Mouse (Mus musculus) thymus, postnatal 14 days (tissue): ENCODE measurements at regions not wholly inside any gene's neighbourhood (a gene's known extent, or its start where the extent isn't known, plus 50 kb on each side); places are given as distances from the start of the nearest gene placed in this dataset.

Source experiments
- DNase-seq: peaks from one replicate; pipeline ENCODE4 v3.0.0; 2021

DNA sequence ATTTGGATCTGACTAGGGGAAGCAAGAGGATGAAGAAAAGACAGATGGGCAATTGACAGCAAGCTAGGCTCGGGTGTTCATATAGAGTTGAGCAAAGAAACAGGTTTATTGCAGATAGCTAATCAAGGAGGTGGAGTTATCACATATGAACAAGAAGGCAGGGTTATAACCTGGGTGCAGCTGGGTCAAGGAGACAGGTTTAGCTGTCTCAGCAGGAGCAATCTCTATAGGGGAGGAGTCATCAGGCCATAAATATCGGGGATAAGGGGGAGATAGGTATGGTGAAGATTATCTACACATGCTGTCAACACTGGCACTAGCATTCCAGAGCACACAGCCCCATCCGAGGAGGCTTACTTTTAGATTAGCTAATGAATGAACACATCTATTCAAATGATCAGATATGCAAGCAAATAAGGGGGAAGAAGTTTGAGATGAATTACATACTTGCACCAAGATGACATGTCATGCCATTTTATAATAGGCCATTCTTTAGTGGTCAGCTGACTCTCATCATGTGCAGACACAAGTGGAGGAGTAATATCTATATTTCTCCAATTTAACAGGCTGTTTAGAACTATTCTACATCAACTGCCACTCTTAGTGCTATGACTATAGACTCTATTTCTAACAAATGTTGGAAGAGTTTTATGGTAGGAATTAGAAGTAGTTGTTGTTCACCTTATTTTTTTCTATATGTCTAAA, 76.9 kb downstream of the Lhx9 start:
- DNase-seq: no peak

DNA sequence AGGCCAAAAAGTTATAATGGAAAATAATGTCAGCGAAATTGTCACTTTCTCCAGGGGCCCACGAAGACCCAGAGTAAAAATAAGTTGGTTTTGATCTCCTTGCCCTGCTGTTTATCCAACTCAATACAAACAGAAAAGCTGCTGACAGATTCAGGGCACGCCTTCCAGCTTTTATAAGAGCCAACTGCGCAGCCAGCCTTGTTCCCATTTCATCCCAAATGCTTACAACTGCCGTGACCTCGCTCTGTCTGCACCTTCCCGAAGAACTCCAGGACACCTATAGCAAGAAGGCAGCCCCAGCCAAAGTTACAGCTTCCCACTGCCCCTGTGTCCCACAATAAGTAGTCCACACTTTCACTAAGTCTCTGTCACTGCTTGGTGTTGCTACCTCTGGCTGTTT, 85.5 kb downstream of the Lhx9 start:
- no peak for DNase-seq

DNA sequence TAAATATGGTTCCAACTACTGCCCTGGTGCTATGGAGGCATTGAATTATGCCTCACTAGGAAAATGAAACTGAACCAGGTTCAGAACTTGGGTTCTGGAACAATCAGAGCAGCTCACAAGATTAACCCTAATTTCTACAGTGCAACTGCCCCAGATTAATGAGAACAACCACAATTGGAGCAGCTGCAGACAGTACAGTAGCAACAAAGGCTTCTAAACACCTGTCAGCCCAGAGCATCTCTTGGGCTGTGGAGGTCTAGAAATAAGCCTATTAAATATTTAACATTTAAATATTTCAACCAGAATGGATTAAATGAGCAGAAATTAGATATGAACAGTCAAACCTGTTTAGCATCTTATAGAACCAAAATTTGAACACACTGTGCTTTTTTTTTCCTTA, 90.6 kb downstream of the Lhx9 start:
- no peak for DNase-seq

DNA sequence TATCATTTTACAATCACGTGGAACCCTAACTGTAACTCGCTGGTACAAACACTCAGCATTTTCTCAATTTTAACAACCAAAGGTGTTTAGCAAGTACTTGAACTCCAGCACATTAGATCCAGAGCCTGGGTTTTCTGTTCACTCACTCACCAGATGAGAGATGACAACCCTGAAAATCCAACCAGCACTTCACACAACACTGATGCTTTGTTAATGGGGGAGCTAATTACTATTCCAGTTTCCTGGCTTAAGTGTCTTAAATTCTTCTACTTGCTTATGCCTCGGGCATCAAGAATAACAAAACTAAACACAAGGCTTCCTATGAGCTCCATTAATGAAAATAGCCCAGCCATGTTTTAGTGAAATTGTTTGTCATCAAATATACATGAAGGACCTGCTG, 113.4 kb upstream of the Nek7 start:
- no peak for DNase-seq

DNA sequence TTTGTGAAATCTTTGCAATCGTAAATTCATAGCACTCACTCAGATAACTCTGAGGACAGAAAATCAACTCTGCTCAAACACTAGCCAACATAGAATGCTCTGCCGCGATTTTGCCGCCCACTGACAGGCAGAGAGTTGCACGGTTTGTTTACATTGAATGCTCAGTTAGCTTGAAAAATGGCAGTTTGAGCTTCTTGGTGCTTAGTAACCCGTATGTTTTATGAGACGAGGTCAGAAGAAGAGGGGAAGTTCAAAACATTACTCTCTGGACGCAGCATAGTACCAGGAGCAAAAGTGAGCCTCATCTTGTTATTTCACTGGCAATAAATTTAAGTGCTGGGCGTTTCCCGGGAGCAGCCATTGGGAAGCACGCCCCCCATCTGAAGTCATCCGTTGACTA, 111.1 kb upstream of the Nek7 start:
- DNase-seq: no peak

DNA sequence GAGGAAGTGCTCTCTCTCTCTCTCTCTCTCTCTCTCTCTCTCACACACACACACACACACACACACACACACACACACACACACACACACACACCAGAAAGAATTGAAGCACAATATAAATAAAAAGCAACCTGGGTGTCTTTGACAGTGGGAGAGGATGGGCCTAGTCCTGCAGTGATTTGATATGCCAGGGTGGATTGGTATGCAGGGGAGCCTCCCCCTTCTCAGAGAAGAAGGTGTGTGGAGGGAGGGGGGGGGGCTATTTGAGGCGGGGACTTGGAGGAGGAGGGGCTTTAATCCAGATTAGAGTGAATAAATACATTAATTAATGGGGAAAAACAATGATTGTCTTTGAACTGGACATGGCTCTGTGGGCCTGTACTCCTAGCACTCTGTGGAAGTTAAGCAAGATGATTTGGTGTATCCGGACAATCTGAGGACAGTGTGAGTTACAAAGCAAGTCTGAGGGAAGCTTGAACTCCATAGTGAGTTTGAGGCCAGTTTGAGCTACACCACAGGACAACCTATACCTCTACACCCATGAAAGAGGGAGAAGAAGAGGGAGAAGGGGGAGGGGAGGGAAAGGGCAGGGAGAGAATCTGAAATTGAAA, 109.3 kb upstream of the Nek7 start:
- no peak for DNase-seq

DNA sequence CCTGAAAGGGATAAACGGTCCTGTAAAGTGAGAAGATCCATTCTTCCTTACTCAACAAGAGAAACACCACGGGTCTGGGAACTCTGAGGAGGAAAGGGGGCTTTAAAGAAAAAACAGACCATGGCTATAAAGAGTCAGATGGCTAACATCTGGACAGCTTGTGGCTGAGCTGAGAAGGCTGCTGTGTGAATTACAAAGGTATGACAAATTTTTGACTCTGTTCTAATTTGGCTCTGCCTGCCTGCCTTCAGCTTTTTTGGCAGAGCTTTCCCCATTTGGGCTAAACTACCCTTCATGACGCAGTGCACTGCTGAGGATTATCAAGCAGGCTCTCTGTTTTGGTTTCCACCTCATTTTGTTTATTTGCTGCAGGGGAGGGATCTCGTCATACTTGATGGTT, 100.8 kb upstream of the Nek7 start:
- DNase-seq: no peak

DNA sequence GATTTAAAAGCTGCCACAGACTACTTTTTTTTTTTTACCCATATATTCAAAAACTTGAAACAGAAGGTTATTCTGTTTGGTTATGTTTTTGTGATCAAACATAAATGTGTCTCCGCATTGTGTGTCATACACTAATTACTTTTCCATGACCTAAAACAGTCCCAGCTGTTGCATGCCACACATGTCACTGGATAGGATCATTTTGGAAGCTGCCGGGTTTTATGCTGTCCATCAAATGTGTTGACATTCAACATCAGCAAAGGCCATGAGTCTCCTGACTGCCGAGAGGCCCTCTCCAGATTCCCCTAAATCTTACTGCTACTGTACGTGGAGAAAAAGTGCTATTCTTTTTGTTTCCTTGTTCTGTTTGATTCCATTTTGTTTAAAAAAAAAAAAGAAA, 99.4 kb upstream of the Nek7 start:
- no peak for DNase-seq

DNA sequence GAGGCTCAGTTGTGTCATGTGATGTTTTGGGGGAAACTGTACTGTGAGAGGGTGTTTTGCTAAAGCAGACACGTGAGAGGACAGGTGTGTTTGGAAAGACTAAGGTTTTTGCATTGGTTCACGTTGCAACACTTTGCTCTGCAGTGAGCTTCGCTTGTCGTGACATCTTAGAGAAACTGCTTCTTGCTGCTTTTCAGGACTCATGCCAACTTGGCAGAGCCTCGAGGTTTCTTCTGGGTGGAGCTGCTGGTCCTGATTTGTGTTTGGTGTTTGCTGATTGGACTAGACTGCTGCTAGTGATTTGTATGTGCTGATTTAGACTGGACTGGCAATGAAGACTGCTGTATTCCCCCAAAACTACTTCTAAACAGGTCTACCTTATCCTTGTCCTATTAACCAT, 97.0 kb upstream of the Nek7 start:
- no peak for DNase-seq

DNA sequence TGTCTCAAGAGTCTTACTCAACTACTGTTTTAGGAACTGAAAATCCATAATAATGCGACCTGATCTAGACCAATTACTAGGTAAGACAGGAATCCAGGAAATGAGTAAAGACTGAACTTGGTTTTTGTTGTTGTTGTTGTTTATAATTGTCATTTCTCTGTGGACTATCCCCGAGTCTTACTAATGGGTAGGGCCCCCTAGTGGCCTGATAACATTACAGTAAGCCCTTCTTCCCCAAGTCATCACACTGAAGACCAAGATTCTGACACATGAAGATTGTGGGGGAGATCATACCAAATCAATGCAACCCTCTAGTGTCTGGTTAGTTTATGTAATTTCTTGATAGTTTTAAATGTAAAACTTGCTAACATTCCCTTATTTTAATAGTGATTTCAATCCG, 95.2 kb upstream of the Nek7 start:
- DNase-seq: peak; percentile 27

DNA sequence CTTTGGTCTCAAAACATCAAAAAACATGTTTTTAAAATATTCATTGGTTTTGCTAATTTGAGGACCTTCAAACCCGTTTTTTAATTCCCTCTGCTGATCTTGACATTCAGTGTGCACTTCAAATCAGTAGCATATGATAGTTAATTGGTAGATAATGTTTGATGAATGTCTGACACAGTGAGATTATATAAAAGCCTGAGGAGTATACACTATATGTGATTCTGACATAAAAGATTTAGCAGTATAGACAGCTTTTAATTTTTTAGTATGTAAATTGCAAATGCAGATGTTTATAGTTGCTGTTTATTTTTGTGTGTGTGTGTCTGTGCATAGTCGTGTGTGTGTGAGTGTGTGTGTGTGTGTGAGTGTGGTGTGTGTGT, 89.3 kb upstream of the Nek7 start:
- DNase-seq: no peak

DNA sequence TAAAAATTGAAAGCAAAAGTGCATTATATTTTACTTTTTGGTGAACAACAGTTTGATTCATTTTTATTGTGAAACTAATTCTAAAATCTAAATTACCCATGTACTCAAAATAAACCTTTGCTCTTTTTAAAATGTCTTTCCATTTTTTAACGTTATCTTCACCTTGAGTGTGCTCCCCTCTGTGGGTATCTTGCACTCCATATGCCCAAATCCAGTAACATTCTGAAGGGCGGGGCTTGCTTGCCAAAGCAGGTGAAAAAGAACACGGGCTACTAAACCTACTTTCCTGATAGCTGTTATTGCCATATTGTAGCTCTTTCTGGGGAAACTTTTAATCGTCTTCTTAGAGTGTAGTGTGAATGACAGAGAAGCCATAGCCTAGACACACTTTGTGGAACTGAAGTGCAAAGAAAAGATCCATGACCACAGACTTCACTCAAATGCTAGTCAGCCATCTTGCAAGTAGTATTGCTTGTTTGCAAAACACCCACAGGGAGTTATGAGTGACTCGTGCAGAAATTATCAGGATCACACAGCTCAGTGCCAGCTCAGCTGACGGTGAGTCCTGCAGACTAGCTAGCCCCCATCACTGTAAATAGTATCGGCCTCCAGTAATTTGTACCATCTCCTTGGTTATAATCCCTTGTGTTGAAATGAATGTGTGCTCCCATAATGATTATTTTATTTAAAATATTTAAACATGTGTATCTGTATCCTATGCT, 88.7 kb upstream of the Nek7 start:
- no peak for DNase-seq

DNA sequence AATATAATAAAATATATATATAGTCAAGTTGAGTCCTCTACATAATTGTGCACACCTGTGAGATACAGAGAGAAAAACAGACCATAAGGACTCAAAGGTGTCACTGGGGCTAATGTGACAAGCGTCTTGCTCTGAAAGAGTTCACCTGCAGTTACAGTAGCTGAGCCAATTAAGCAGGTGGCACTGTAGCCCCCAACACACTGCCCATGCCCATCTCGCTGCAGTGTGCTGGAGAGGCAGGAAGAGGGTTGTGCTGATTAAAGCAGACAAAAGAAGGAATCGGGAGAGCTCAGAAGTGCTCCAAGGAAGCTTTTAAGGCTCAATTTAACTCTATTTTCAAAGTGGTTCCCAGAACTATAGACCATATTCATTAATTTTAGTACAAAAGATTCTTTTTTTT, 88.0 kb upstream of the Nek7 start:
- DNase-seq: no peak

DNA sequence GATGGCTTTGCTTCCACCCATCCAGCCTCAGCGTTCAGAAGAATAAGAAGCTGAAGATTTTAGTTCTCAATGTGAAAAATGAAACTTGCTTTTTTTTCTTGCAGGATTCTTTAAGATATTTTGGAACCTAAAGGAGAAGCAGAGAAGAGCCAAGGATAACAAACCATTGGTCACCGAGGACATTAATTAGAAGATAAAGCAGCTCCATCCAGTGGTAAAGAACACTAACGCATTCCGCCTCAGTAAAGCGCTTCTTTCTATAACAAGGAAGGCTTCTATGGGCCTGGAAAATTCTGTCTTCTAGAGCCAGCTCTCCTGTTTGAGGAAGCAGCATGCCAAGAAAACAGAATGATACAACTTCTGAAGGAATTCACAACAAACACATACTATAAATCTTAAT, 83.3 kb upstream of the Nek7 start:
- DNase-seq: no peak

DNA sequence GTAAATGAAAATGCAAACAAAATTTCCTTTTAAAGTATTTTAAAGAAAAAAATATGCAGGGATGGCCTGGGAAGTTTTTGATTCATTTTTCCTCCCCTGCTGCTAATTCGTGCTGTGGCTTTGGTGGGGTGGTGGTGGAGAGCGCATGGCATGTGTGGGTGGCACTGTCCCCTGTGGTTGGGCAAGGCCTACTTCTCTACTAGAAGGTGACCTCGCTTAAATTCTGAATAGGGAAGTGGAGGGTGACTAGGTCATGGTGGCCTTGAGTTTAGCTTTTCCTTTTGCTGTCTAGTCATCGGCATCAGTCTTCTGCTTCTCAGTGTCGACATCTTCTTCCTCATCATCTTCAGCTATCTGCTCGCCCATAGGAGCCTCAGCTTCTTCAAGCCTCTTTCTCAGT, 69.3 kb upstream of the Nek7 start:
- DNase-seq: no peak

DNA sequence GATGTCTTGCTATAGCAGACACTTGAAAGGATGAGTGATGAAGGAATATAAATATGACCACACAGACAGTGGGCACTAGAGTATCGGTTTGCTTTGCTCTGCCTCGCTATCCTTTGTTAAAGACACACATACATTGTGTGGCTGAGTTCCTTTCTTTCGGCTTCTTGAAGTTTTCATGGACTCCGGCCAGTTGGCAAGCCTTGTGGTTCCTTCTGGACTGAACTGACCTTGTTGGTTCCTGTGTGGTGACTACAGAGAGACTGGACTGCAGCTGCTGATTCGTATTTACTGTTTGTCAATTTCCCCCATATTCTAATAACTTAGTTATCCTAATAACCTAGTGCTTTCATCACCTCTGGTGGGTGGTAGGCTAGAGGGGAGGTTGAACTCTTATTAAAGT, 66.8 kb upstream of the Nek7 start:
- DNase-seq: no peak

DNA sequence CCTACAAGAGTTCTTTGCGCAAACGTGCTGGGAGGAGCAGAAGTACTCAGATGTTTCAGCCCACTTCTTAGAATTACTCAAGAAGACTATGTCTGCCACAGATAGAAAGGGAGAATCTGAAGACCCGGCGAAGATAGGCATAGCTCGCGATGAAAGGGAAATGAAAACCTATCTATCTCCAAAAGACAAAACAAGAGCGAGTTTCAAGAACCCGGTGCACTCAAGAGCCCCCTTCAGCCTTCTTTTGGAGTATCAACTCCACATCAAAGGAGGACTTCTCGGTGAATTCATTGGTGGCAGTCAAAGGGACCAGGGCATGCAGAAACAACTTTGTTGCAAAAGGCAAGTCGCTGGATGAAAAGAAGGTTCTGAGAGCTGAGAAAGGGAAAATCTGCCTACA, 63.8 kb upstream of the Nek7 start:
- peak; percentile 25 for DNase-seq

DNA sequence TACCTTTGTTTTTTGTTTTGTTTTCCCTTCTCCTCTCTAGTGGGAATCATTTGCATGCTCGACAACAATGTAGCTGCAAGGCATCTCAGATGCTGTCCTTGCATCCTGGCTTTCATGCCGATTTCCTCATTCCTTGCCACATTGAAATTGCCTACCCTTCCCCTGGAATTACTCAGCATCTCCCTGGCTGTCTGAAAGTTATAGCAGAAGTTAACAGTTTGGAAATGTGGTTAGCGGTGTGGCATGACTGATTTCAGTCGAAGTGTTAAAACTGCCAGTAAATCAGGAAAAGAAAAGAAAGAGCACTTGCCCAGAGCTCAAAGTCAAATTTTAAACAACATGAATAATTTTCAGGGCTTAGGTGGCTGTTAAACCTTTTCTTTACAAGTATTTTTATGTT, 62.0 kb upstream of the Nek7 start:
- DNase-seq: no peak

DNA sequence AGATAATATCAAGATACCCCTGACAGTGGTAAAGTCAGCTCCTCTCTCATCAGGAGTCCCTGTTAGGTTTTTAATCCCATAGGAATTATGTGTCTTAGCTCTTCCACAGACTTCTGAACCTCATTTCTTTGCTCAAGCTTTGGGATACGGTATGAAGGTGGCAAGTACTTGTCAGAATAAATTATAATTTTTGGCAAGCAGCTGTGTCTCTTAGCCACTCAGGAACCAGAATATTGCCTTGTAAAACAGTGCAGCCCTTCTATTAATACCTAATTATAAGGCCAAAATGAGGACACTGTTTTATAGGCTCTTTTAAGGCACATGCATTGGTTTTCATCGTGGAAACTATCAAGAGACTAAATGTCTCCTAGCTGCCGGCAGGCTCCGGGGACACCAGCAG, 54.3 kb upstream of the Nek7 start:
- no peak for DNase-seq
